Mouse (Mus musculus) testis, adult 2 months (tissue): ENCODE measurements around the gene Pla2g2e. TPM values are rescaled to one million over a fixed set of nuclear protein-coding genes. Genes with fewer than 3 reads are reported as not detected.

ENCODE experiments used
- H3K27ac ChIP-seq: fragments of 200-500 bp; 2 replicates; pipeline ENCODE4 v1.5.1; 2012; ENCODE audit warnings: low read depth, low read length; ENCODE audit not compliant: control insufficient read depth, insufficient read depth
- H3K27me3 ChIP-seq: fragments of 200-500 bp; 2 replicates; pipeline ENCODE4 v1.6.1; 2012; ENCODE audit warnings: mild to moderate bottlenecking, low read length, moderate library complexity; ENCODE audit not compliant: control insufficient read depth, insufficient read depth
- H3K36me3 ChIP-seq: fragments of 200-500 bp; 2 replicates; pipeline ENCODE4 v1.6.1; 2012; ENCODE audit warnings: mild to moderate bottlenecking, low read length; ENCODE audit not compliant: control insufficient read depth, insufficient read depth
- H3K4me1 ChIP-seq: fragments of 200-500 bp; 2 replicates; pipeline ENCODE4 v1.6.1; 2012; ENCODE audit warnings: low read length; ENCODE audit not compliant: control insufficient read depth, insufficient read depth
- H3K4me3 ChIP-seq: fragments of 200-500 bp; 2 replicates; pipeline ENCODE4 v1.5.1; 2012; ENCODE audit warnings: low read depth, mild to moderate bottlenecking, low read length, moderate library complexity, mixed read lengths; ENCODE audit not compliant: control insufficient read depth
- CTCF ChIP-seq: fragments of 200-500 bp; IDR thresholded peaks from 2 replicates; pipeline ENCODE4 v1.5.1; 2012; ENCODE audit warnings: low read depth, mild to moderate bottlenecking, inconsistent platforms, low read length, moderate library complexity; ENCODE audit not compliant: control insufficient read depth, insufficient read depth, insufficient replicate concordance
- POLR2A ChIP-seq: fragments of 200-500 bp; IDR thresholded peaks from 2 replicates; pipeline ENCODE4 v1.6.1; 2012; ENCODE audit warnings: low read depth, mild to moderate bottlenecking, inconsistent platforms, low read length, moderate library complexity; ENCODE audit not compliant: control insufficient read depth
- polyA plus RNA-seq: library from polyadenylated mRNA; depleted of rRNA; stranded (reverse); fragments of >200 nt; gene quantifications from 2 replicates; pipeline ENCODE4 v1.2.3, GENCODE M21; 2012; rRNA removed

Gene Pla2g2e
- polyA plus RNA-seq, 1 experiment: not detected

DNA sequence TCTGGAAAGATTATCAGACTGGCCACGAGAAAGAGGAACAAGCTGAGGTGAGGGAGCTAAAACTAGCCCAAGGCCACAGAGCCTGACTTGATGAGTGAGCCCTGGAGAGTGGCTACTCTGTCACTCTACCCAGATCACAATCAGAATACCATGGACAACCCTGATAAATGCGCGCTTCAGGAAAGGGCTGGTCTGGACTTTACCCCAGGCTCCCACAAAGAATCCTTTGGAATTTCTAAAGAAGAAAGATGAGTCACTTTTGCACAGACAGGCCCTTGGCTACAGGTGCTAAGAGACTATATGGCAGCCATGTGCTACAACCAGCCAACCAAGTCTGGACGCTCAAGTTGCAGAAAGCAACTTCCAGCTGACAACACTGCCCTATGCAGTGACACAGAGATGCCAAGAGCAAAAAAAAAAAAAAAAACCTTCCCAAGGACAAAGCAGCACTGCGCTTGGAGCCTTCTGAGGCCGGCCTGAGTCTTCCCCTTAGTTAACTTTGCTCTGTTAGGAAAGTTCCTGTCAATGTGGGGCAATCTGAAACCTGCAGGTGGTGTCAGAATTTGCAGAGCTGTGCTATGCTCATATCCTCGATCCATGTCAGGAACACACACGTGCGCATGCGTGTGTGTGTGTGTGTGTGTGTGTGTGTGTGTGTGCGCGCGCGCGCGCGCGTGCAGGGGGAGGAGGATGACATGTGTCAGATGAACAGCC is 28.0 kb downstream of the Pla2g2e start:
- Histone ChIP-seq H3K4me1 (no peaks in the 10 kb centered on the region; the same call in 1 of the 2 replicates), H3K36me3 (peaks cover 7% of the 10 kb centered on the region; the same call in 1 of the 2 replicates), H3K27ac (no peak overlapping the region), H3K27me3 (no peaks in the 10 kb centered on the region), H3K4me3 (no peak overlapping the region)
- TF ChIP-seq POLR2A (no peak), CTCF (no peak)

DNA sequence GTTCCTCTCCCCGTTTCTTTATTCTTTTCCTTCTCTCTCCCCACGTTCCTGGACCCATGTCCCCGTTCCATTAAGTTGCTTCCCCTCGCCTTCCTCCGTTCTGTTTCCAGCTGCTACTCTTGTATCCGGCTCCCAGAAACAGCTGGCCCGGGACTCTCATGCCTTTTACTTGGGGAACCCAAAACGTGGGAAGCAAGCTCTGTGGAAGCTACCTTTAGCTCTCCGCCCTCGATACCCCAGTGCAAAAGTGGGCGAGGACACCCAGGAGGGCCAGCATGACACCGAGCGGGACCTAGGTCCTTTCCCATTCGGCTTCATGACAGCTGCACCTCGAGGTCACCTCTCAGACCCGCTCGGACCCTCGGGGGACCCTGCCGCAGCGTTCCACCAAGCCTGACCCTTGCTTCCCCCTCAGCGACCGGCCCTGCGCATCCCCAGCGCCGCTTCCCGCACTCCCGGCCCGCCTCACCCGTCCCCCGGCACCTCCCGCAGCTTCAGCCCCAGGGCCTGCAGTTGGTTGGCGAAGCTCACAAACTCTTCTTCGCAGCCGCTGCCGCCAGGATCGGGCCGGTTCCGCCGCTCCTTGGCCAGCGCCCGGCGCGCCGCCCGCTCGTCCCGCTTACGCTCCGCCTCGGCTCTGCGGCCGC is 35.5 kb downstream of the Pla2g2e start:
- Histone ChIP-seq H3K27me3 (no peaks in the 10 kb centered on the region), H3K4me3 (peak overlapping the region; percentile 93), H3K36me3 (peaks cover 4% of the 10 kb centered on the region; the same call in 1 of the 2 replicates), H3K27ac (0 out of 2 replicates have a peak overlapping the region, but pooled peaks have one; percentile 1), H3K4me1 (peaks cover 8% of the 10 kb centered on the region)
- TF ChIP-seq CTCF: no peak
- TF ChIP-seq POLR2A: no peak

DNA sequence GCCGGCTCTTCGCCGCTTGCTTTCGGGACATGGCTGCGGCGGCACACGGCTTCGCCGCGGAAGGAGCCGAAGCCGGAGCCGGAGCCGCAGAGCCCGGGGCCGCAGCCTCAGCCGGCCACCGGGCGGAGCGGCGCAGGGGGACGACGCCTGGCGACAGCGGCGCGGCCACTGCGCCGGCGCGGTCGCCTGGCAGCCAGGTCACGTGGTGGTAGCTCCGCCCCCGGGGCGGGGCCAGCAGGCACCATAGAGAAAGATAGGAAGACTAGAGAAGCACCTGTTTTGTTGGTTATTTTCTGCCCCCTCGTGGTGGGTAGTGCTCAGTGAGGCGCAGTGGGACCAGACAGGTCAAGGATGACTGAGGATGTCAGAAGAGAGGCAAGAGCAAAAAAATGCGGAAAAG is 36.1 kb downstream of the Pla2g2e start, which contains the start of gene Otud3:
Gene Otud3 (minus strand): TSS at position 149 of the 400 bp plus-strand sequence.
- no peaks in the 10 kb centered on the region for H3K27me3 ChIP-seq
- H3K4me3 ChIP-seq: peak within 1 kb of the TSS; percentile 93
- TF ChIP-seq CTCF: peak; percentile 87
- TF ChIP-seq POLR2A: peak; percentile 92
- peaks cover 3% of the 10 kb centered on the region; the same call in 1 of the 2 replicates for H3K36me3 ChIP-seq
- peaks cover 8% of the 10 kb centered on the region for H3K4me1 ChIP-seq
- 0 out of 2 replicates have a peak within 1 kb of the TSS, but pooled peaks have one; percentile 1 for H3K27ac ChIP-seq

DNA sequence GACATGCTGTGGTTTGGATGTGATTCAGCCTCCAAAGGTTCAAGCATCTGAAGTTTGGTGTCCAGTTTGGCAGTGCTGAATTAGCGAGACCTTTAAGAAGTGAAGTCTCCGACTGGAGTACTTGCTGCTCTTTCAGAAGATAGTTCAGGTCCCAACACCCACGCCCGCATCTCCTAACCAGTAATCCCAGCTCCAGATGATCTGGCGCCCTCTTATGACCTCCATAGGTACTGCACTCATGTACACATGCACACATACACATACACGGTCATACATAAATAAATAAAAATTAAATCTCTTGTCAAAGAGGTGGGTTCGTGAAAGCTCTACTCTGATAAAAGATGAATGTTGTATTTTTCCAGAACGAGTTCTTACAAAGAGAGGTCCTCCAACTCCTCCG is 39.5 kb downstream of the Pla2g2e start:
- H3K27ac ChIP-seq: no peak overlapping the region
- H3K4me3 ChIP-seq: no peak overlapping the region
- H3K4me1 ChIP-seq: peaks cover 6% of the 10 kb centered on the region
- no peaks in the 10 kb centered on the region for H3K36me3 ChIP-seq
- TF ChIP-seq POLR2A (no peak), CTCF (peak; percentile 53; the same call in 1 of the 2 replicates)
- no peaks in the 10 kb centered on the region for H3K27me3 ChIP-seq

DNA sequence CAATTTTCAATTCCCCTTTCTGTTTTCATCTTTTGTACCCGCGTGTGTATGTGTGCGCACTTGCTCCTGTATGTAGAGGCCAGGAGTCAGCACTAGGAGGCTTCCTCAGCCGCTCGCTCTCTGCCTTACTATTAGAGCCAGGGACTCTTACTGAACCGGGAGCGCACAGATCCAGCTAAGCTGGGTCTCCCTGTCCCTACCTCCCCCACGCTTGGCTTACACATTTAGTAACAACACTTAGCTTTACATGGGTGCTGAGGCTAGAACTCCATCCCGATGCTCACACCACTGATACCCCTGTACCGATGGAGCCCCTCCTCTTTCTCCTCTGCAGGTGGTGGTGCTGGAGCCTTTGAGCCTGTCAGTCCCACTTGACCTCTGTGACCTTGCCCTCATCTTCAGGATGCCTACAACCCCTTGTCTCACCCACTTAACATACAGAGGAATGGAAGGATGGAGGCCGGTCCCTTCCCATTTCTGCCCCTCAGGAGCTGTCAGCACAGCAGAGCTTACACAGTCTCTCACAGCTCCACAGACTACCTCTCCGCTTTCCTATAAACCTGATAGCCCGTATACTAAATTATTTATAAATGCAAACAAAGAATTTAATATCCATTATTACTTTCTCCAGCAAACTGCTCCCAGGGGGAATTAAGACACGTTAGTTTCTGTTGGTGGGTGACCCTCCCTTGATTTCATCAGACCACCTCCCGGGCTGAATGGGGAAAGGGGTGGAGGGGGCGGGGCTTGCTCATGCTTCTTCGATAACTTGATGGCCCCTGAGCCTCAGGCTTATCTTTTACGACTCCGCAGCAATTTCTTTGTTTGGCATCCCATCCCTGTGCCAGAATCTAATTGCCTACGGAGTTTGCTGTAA is 43.8 kb downstream of the Pla2g2e start:
- TF ChIP-seq CTCF: no peak
- TF ChIP-seq POLR2A: no peak
- no peaks in the 10 kb centered on the region for H3K36me3 ChIP-seq
- H3K4me3 ChIP-seq: no peak overlapping the region
- H3K27me3 ChIP-seq: no peaks in the 10 kb centered on the region
- no peak overlapping the region for H3K27ac ChIP-seq
- no peaks in the 10 kb centered on the region; the same call in 1 of the 2 replicates for H3K4me1 ChIP-seq

DNA sequence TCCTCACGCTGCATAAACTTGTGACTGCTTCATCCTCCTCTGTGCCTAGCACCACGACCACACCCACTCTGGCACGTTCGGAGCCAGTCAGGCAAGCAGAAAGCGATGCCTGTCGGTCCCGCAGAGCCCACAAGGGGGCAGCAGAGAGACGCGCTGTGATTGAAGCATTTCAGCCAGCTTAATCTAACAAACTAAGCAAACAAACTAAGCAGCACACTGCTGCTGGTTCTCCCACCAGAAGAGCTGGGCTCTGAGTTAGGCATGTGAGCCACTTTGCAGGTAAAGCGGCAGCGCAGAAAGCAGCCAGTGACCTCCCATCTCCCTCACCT is 44.4 kb downstream of the Pla2g2e start:
- no peak overlapping the region for H3K4me3 ChIP-seq
- H3K36me3 ChIP-seq: no peaks in the 10 kb centered on the region
- peak; percentile 100 for TF ChIP-seq CTCF
- no peak for TF ChIP-seq POLR2A
- no peaks in the 10 kb centered on the region for H3K27me3 ChIP-seq
- no peak overlapping the region for H3K27ac ChIP-seq
- H3K4me1 ChIP-seq: no peaks in the 10 kb centered on the region; the same call in 1 of the 2 replicates

DNA sequence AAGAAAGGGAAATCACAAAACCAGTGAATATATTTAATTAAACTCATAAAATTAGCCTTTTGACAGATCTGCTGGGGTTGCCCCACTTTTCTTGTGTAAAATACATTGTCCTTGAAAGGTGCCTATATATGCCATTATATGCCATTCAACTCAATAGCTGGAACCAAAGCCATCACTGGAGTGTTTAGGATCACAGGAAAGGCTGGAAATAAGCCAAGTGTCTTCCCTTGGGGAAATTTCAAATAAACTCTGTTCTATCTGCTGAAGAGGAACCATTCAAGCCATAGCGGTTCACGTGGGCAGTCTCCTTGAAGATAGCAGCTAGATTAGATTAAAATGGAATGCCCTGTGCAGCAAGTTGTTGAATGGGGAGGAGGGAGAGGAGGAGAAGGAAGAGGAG is 47.8 kb downstream of the Pla2g2e start:
- H3K36me3 ChIP-seq: no peaks in the 10 kb centered on the region
- H3K4me1 ChIP-seq: no peaks in the 10 kb centered on the region; the same call in 1 of the 2 replicates
- no peak for TF ChIP-seq POLR2A
- H3K27me3 ChIP-seq: no peaks in the 10 kb centered on the region
- H3K4me3 ChIP-seq: no peak overlapping the region
- H3K27ac ChIP-seq: no peak overlapping the region

Other genes with a start within 250 kb of the Pla2g2e start
- gene Vwa5b1, start 242.1 kb upstream of the Pla2g2e start, polyA plus RNA-seq: 24.8 and 30.2 TPM in 2 replicates
- gene Pla2g2c, start 153.2 kb upstream of the Pla2g2e start, polyA plus RNA-seq: 148 and 161 TPM in 2 replicates
- gene Ubxn10, start 140.8 kb upstream of the Pla2g2e start, polyA plus RNA-seq: 371 and 394 TPM in 2 replicates
- gene Pla2g2f, start 120.3 kb upstream of the Pla2g2e start, polyA plus RNA-seq: not detected in 2 replicates
- gene Pla2g2d, start 102.2 kb upstream of the Pla2g2e start, polyA plus RNA-seq: 0.36 and 0.38 TPM in 2 replicates
- gene Pla2g5, start 14.5 kb upstream of the Pla2g2e start, polyA plus RNA-seq: 10.3 and 14.3 TPM in 2 replicates
- gene Gm13030, start 4.0 kb upstream of the Pla2g2e start, polyA plus RNA-seq: not detected in 2 replicates
- 74.6 and 80.0 TPM in 2 replicates for gene Otud3, start 36.0 kb downstream of the Pla2g2e start, polyA plus RNA-seq
- 0.46 TPM in 1 of 2 replicates, not detected in the other for gene Rnf186, start 89.2 kb downstream of the Pla2g2e start, polyA plus RNA-seq
- 3.3 and 3.4 TPM in 2 replicates for gene Tmco4, start 94.9 kb downstream of the Pla2g2e start, polyA plus RNA-seq
- gene Htr6, start 197.6 kb downstream of the Pla2g2e start, polyA plus RNA-seq: 0.15 and 0.17 TPM in 2 replicates
- gene Nbl1, start 215.1 kb downstream of the Pla2g2e start, polyA plus RNA-seq: 5.4 and 10.1 TPM in 2 replicates